Mouse (Mus musculus): Measurements from ENCODE around the gene Sugt1.

Gene Sugt1

GRCm38 (mm10) chr14:79607352-79607751, 19.9 kb downstream of the Sugt1 start:
- DNase-seq = no peak

GRCm38 (mm10) chr14:79608286-79608685, 20.8 kb downstream of the Sugt1 start:
- DNase-seq = no peak

DNA sequence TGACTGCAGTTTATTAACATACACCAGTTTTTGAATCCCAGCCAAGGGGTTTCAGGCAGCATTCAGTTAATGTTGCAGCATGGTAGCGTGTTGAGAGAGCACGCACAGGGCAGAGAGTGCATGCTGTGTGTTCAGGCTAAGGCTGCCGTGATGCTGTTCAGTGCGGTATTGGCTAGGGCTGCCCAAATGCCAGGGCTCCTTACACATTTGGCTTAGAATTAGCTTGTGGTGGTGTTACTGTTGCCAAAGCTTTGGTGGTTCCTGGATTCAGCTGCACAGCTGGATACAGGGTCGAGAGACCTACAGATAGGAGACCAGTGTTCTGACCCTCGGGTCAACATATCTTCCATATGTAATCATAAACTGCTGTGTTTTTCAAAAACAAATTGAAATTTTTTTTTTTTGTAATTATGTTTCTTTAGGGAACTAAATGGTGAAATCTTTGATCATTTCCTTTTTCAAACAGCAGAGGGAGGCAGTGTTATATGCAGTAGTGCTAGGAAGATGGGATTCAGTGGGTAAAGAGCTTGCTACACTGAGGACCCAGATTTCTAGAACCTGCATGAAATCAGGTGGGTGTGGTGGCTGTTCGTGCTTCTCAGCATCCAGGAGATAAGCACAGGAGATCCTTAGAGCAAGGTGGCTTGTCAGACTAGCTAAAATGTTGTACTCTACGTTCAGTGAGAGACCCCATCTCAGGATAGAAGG, 29.8 kb downstream of the Sugt1 start:
- DNase-seq = no peak

DNA sequence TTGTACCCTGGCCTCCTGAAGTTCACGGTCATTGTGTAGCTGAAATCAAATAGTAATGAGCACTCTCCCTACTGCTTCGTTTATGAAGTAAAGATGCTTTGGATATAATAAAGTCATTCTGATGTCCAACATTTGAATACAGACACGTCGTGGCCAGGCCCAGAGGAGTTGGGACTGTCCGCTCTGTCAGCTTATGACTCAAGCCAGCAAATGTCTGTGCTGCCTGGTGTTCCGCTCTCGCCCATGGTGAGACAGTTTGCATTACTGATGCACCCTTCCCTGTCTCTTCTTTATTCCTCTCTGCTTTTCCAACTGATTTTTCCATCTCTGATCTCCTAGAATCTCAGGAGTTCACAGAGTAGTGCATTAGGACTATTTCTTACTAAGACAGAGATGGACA, 32.3 kb downstream of the Sugt1 start:
- no peak for DNase-seq

GRCm38 (mm10) chr14:79621143-79621542, 33.7 kb downstream of the Sugt1 start:
- no peak for DNase-seq

DNA sequence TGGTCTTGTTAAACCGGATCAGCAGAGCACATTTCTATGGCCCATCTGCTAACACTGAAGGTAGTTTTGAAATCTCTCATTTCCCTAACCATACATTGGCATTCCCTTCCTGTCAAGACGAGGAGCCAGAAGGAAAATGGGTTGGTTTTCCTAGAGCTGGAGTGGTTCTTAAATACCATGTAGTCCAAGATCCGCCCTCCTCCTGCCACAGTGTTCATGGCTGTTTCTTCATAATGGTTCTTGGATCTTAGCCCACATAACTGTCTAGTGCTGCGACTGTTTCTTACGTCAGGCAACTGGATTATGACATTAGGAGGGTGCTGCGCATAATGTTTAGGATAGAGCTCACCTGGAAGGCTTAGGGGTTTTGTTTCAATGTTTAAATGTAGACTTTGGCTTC, 44.8 kb downstream of the Sugt1 start:
- no peak for DNase-seq

GRCm38 (mm10) chr14:79633196-79633595, 45.7 kb downstream of the Sugt1 start:
- no peak for DNase-seq

DNA sequence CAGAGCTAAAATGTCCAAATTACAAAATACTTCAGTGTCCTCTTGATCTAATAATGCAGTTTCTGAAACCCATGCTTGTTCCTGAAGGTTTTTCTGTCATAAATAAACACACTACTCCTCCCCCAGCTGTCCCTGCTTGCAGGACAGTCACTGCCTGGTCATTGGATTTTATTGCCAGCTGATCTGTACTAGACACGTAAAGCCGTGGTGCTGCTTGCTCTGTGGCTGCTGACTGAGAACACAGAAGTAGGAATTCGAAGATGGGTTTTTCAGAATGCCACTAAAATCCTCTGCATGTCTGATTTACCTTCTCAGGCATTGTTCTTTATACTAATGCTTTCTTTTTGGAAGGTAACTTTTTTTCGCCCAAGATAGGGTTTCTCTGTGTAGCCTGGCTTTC, 49.3 kb downstream of the Sugt1 start:
- no peak for DNase-seq

DNA sequence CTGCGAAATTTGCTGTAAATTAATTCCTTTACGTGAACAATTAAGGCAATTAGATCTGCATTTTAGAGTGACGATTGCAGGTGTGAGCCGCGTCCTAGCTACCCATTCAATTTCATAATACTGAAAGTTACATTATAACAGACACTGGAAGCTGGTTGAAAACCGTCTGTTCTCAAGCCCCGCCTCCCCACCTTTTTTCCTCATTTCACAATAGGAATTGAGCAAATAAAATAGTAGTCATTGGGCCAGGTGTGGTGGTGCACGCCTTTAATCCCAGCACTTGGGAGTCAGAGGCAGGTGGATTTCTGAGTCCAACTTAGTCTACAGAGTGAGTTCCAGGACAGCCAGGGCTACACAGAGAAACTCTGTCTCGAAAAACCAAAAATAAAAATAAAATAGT, 54.6 kb downstream of the Sugt1 start:
- DNase-seq = no peak

DNA sequence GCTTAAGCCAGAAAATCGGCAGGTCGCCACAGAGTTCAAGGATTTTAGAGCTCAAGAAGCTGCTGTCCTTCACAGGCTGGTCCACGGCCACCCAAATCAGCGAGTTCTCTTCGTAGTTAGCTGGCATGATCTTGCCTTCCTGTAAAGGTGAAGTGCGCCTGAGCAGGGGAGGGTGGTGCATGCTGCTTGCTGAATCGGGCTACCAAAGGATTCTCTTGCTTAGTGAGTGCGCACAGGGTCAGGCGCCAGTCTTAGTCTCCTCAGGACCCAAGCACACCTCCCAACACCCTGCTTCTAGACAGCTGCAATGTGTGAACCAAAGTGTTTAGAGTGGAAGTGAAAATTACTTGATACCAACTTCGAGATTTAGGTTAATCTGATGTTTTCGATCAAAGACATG, 57.9 kb downstream of the Sugt1 start:
- DNase-seq = no peak

DNA sequence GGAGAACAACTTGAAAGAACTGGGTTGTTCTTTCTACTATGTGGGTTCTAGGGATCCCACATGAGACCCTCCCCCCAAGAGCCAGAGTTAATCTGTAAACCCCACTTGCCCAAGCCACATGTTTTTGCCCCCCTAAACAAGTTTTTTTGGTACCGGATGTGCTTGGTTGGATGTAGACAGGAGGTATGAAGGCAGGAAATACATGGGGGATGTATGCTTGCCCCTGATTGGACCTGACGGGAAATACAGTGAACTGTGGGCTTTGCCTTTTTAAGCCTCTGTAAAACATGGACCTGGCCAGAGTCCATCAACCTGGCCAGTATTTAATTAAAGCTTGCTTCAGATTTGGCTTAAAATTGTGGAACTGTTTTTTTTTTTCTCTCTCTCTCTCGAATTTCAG, 62.2 kb downstream of the Sugt1 start:
- DNase-seq = no peak

DNA sequence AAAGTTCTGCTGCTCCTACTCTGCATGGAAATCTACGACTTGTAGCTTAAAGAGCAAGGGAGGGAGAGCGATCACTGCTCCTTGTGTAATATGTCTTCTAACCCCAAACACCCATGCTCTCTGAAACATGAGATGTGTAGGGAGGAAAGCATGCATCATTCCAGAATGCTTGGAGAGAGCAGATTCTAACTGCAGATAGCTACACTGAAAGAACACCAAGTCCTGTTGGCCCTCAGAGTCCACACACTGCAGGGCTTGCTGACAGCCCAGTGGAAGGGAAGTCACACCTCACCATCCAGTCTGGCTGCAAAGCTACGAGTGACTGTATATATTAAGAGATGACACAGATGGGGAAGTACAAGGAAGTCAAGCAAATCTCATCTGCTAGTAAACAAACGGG, 65.2 kb downstream of the Sugt1 start:
- no peak for DNase-seq

DNA sequence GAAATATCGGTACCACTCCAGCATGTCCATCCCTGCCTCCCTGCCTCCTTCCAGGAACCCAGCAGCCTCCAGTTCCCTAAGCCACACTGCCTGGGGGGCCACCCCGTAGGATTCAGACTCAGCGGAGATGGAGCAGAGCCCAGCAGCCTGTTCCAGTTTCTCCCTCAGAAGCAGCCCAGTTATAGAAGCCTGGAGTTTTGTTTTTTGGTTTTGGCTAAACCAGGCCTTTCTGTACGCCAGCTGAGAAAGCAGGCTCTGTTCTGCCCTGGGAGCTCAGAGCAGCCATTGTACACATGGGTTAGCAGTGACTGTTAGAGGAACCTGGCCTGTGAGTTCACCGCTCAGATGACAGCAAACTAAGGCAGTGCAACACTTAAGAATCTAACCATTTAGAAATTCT, 70.8 kb downstream of the Sugt1 start:
- DNase-seq = no peak

DNA sequence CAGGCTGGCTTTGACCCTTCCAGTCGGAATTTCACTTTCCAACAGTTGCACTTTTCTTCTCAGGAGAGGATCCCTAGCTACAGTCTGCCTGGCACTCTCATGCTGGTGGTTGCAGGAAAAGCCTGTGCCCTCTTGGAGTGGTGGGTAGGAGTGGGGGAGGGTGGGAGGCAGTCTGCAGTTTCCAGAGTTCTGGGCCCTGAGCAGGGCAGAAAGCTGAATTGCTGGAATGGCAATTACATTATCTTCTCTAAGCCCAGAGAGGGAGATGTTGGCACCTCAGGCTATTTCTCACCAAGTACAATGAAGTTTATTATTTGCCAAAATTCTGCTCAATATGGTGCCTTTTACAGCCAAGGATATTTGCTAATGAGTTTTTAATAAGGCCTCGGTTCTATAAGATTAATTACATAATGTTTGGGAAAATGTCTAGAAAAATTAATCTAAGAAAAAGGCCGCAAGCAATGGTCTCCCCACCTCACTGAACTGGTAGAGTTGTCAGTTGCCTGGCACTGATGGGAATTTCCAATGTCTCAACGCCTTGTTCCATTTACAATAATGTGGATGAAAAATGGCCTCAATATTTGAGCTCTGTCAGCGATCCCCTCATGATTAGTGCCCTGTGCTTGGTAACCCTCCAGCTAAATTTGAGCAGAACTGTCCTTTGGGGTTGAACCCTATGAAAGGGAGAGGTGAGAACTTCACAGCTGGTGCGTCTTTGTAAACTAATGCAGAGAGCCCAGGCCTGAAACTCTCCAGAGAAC, 71.4 kb downstream of the Sugt1 start:
- no peak for DNase-seq

DNA sequence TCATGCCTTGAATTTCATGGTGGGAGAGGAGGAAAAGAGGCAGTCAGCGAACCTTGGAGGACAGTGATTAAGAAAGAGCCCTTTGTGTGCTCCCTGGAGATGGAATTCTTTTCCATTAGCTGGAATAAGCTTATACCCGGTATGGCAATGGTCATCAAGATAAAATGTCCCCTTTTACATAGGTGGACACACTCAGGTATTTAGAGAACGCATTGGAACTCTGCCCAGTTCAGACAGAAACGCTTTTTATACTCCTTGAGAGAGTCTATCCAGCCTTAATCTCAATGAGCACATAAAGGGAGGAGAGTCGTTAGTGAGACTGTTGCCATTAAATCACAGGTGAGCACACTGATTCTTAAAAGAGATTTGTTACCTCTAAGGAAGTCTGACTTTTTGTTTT, 73.0 kb downstream of the Sugt1 start:
- DNase-seq = peak; percentile 13

- DNase-seq = peak; percentile 76
These were observed 73.8 kb downstream of the Sugt1 start for GRCm38 (mm10) chr14:79661005-79661917.

- DNase-seq = no peak
These were observed 74.5 kb downstream of the Sugt1 start, which contains the start of gene Cnmd for GRCm38 (mm10) chr14:79662001-79662400. Cnmd (minus strand) TSS chr14:79662170.

DNA sequence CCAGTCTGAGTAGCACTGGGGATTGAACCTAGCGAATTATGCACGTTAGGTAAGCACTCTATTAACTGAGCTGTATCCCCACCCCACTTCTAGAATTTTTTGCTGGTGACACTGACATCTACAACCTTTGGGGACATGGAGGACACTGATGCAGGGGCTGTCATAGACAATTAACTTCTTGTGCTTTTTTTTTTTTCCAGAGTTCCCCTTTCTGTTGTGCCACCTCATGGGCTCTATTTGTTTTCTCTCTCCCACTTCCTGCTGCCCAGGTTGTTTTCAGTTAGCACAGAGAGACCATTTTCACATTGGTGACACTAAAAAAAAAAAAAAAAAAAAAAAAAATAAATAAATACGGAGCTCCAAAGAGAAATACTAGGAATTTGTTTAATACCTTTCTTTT, 83.5 kb downstream of the Sugt1 start:
- no peak for DNase-seq

DNA sequence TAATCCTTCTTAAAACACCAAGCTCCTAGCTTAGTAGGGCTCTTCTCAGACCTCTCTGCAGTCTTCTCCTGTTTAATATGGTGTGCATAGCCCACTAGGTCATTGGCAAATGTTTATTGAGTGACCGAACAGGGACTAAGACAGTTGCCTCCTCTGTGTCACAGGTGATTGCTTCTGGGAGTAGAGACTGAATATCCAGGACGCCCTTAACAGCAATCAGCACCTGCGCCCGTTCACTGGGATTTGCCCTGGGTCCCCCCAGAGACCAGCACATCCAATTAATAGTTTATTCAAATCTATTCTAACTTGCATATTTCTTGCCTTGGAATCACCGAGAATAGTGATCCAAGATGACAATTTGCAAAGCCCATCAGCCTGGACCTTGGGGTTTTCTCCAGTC, 85.1 kb downstream of the Sugt1 start:
- DNase-seq = no peak

- no peak for DNase-seq
These were observed 85.9 kb downstream of the Sugt1 start for GRCm38 (mm10) chr14:79673083-79674013.

DNA sequence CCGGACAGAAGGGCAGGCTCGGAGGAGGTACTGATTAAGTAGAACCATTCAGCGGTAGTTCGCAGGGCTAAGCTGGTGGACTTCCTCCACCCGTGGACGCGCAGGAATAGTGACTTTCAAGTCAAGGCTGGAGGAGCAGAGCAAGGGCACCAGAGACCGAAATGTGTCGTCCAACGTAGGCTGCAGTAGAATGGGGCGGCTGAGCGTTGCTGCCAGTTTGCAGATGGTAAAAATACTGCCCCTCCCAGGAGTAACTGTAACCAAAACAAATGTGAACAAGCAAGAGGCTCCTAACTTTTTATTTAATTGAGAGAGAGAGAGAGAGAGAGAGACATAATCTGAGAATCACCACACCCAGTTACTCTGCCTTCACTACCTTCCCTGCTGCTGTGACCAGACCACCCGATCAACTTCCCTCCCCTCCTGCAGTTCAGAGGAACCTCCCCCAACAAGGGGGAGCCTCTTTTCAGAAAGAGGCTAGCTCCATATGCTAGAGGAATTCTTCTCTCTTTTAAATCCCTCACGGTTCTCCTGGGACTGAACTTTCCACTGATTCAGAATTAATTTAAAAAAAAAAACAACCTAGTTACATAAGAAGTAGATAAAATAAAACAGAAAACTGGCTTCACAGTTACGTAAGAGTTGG, 89.7 kb downstream of the Sugt1 start:
- no peak for DNase-seq

Measured in lung, postnatal 14 days (tissue).